Mouse (Mus musculus) spleen, adult 2 months (tissue): ENCODE data around the gene Tnpo3.

Experiments
- CTCF ChIP-seq: fragments of 200-500 bp; IDR thresholded peaks from 2 replicates; pipeline ENCODE4 v1.5.1; 2011; ENCODE audit warnings: mild to moderate bottlenecking, inconsistent platforms; ENCODE audit not compliant: insufficient read depth, insufficient read length, insufficient replicate concordance; ENCODE audit errors: extremely low read depth
- POLR2A ChIP-seq: fragments of 200-500 bp; IDR thresholded peaks from 2 replicates; pipeline ENCODE4 v1.6.1; 2011; ENCODE audit warnings: low read depth, low read length, inconsistent platforms

DNA sequence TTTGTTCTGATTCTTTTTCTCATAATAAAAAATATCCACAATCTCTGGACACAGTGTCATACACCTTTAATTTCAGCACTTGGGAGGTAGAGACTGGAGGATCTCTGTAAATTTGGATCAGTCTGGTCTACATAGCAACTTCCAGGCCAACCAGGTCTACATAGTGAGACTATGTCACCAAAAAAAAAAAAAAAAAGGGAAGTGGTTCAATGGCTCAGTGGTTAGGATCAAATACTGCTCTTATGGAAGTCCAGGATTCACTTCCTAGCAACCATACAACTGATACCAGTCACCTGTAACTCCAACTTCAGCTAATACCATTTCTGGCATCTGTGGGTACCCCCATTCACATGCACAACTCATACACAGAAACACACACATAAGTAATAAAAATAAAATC lies 9.5 kb downstream of the Tnpo3 start:
- TF ChIP-seq CTCF, result no peak
- no peak for TF ChIP-seq POLR2A
